Mouse (Mus musculus) myocyte (in vitro differentiated cells): Measurements from ENCODE around the gene Akip1. TPM values are rescaled to one million over a fixed set of nuclear protein-coding genes. Genes with fewer than 3 reads are reported as not detected.

Source experiments
- H3K27me3 ChIP-seq: one replicate; pipeline ENCODE4 v1.6.1; 2011; ENCODE audit not compliant: control insufficient read depth, insufficient read depth, insufficient read length
- H3K36me3 ChIP-seq: one replicate; pipeline ENCODE4 v1.6.1; 2011; ENCODE audit not compliant: control insufficient read depth, insufficient read depth
- H3K4me2 ChIP-seq: one replicate; pipeline ENCODE4 v1.6.1; 2011; ENCODE audit warnings: low read depth, control low read depth
- H3K4me3 ChIP-seq: one replicate; pipeline ENCODE4 v1.5.1; 2011; ENCODE audit warnings: mild to moderate bottlenecking, control low read depth, moderate library complexity
- H3K79me2 ChIP-seq: one replicate; pipeline ENCODE4 v1.6.1; 2011; ENCODE audit not compliant: control insufficient read depth, insufficient read depth
- H3ac ChIP-seq: one replicate; pipeline ENCODE4 v1.6.1; 2011; ENCODE audit not compliant: control insufficient read depth, insufficient read length
- CEBPB ChIP-seq: IDR thresholded peaks from 2 replicates; pipeline ENCODE4 v1.6.1; 2011; ENCODE audit warnings: mild to moderate bottlenecking, moderate library complexity; ENCODE audit not compliant: poor library complexity, insufficient read depth, severe bottlenecking
- E2F4 ChIP-seq: IDR thresholded peaks from one replicate; pipeline ENCODE4 v1.6.1; 2011; ENCODE audit warnings: mild to moderate bottlenecking, control low read depth, moderate library complexity; ENCODE audit not compliant: insufficient read depth
- MAX ChIP-seq: IDR thresholded peaks from one replicate; pipeline ENCODE4 v1.6.1; 2011; ENCODE audit warnings: low read depth, mild to moderate bottlenecking, control low read depth
- MYOD1 ChIP-seq, 3 experiments: IDR thresholded peaks; one replicate each; pipeline ENCODE4 v1.6.1; 2011; ENCODE audit warnings: control low read depth in 2 of 3, low read depth in 2 of 3, mild to moderate bottlenecking in 2 of 3, moderate library complexity in 1 of 3; ENCODE audit not compliant: insufficient read length in 2 of 3, control insufficient read depth in 1 of 3
- MYOG ChIP-seq, 3 experiments: IDR thresholded peaks; one replicate each; pipeline ENCODE4 v1.6.1; 2011; ENCODE audit warnings: control low read depth in 2 of 3, low read depth in 2 of 3, mild to moderate bottlenecking in 2 of 3; ENCODE audit not compliant: insufficient read length in 2 of 3, control insufficient read depth in 1 of 3, insufficient read depth in 1 of 3
- POLR2A ChIP-seq: IDR thresholded peaks from one replicate; pipeline ENCODE4 v1.6.1; 2011; ENCODE audit warnings: low read depth, mild to moderate bottlenecking, control low read depth, moderate library complexity; ENCODE audit not compliant: insufficient read length
- POLR2AphosphoS2 ChIP-seq: IDR thresholded peaks from one replicate; pipeline ENCODE4 v1.6.1; 2011; ENCODE audit warnings: low read depth, control low read depth; ENCODE audit not compliant: insufficient read length
- REST ChIP-seq: IDR thresholded peaks from one replicate; pipeline ENCODE4 v1.6.1; 2011; ENCODE audit warnings: mild to moderate bottlenecking, control low read depth, moderate library complexity; ENCODE audit not compliant: insufficient read depth, insufficient read length
- SRF ChIP-seq: IDR thresholded peaks from one replicate; pipeline ENCODE4 v1.6.1; 2011; ENCODE audit warnings: low read depth; ENCODE audit not compliant: control insufficient read depth, insufficient read length
- TCF12 ChIP-seq: IDR thresholded peaks from one replicate; pipeline ENCODE4 v1.6.1; 2011; ENCODE audit warnings: mild to moderate bottlenecking, control low read depth; ENCODE audit not compliant: poor library complexity, insufficient read depth, severe bottlenecking
- TCF3 ChIP-seq: IDR thresholded peaks from one replicate; pipeline ENCODE4 v1.6.1; 2011; ENCODE audit warnings: low read depth, control low read depth; ENCODE audit not compliant: insufficient read length
- USF1 ChIP-seq: IDR thresholded peaks from one replicate; pipeline ENCODE4 v1.6.1; 2011; ENCODE audit warnings: low read depth, mild to moderate bottlenecking, control low read depth, moderate library complexity
- polyA plus RNA-seq: library from polyadenylated mRNA; unstranded; fragments of >200 nt; fragmentation: generic; extraction: Trizol; gene quantifications from one replicate; pipeline ENCODE4 v1.2.1, GENCODE M21; 2012; ENCODE audit warnings: missing spikeins

The Akip1 gene
- polyA plus RNA-seq, 1 experiment, result 17.8 TPM

DNA sequence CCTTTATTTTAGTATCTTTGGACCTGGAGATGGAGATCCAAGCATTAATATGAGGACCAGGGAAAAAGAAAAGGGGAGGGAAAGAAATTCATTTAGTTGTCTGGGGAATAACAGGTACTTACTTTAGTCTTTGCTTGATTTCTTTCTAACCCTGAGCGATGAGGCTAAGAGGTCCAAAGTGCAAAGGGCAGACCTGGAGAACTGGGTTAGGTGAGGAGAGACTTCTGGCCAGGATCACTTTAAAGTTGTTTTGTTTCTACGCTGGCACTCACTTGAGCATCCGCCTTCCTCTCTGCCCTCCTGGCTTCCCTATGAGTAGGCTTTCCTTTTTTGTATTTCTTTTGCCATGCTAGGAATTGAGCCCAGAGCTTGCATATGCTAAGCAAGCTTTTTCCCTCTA is 52.8 kb downstream of the Akip1 start:
- Histone ChIP-seq H3ac (no peak overlapping the region), H3K4me2 (no peak overlapping the region), H3K4me3 (no peak overlapping the region), H3K79me2 (peaks cover 2% of the 10 kb centered on the region), H3K27me3 (no peaks in the 10 kb centered on the region), H3K36me3 (no peaks in the 10 kb centered on the region)
- TF ChIP-seq MAX (no peak), CEBPB (no peak), POLR2A (no peak), REST (no peak), MYOD1 (IDR thresholded peaks at IDR 0.05; ENCODE audit: control insufficient read depth in 1 of 3, insufficient read length in 2 of 3, low read depth in 2 of 3) (no peak), POLR2AphosphoS2 (no peak), TCF3 (no peak), E2F4 (no peak), MYOG (IDR thresholded peaks at IDR 0.05; ENCODE audit: control insufficient read depth in 1 of 3, insufficient read depth in 1 of 3, insufficient read length in 2 of 3, low read depth in 2 of 3) (no peak), SRF (no peak), TCF12 (no peak), USF1 (no peak)

Other genes starting within 250 kb of the Akip1 start
- 0.55 TPM for gene Trim66, start 195.6 kb upstream of the Akip1 start, polyA plus RNA-seq
- gene Rpl27a, start 184.5 kb upstream of the Akip1 start, polyA plus RNA-seq, result 1,271 TPM
- 34.1 TPM for gene St5, start 85 bp upstream of the Akip1 start, polyA plus RNA-seq
- 33.3 TPM for gene BC051019, start 20.2 kb downstream of the Akip1 start, polyA plus RNA-seq
- gene Ascl3, start 28.0 kb downstream of the Akip1 start, polyA plus RNA-seq, result 0.24 TPM
- 57.1 TPM for gene Tmem9b, start 49.2 kb downstream of the Akip1 start, polyA plus RNA-seq
- 0.01 TPM for gene Nrip3, start 78.3 kb downstream of the Akip1 start, polyA plus RNA-seq
- not detected for gene Scube2, start 162.0 kb downstream of the Akip1 start, polyA plus RNA-seq